Mouse (Mus musculus): ENCODE measurements around the gene Irf6.

The Irf6 gene

DNA sequence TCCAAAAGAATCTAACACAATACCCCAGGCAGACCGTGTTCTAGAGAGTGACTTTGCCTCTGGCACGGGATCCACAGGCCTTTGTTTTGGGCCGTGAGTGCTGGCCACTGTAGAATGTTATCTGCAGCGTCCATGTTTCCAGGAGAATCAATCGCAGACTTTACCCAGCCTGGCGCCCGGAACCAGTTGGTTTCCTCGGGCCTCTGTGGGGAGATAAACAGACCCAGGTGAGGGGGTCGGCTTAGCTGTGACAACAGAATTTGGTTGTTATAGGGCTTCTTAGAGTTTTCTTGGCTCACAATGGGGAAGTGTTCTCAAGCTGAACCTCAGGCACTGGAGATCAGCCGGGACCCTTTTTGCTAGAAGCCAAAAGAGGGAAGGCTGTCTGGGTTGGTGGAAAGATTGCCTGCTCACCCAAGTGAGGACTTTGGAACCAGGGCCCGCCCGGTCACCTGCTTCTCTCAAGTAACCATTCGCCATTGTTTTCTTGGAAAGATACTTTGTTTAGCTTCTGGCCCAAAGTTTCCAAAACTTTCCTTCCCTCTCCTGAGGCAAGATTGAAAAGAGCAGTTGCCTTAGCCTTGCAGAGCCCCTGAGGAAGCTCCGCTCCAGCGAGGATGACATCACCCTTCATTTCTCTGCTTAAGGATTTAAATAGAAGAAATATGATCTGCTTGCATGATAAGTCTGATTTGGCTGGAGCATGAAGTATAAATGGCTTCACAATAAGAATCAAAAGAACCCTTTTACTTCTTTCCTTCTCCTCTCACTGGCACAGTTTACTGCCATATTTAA is 3.6 kb downstream of the Irf6 start:
- no peak for DNase-seq (ENCODE audit: low spot score)

DNA sequence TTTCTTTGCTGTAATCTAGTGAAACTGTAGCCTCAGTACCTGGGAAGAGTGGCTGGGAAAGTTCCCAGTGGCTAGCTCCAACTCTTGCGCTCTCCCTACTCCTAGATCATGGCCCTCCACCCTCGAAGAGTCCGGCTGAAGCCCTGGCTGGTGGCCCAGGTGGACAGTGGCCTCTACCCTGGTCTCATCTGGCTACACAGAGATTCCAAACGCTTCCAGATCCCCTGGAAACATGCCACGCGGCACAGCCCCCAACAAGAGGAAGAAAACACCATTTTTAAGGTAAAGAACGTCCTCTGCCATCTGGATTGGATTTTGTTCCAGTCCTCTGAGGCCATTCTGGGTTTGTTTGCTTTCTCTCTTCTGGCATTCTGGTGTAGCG is 4.2 kb downstream of the Irf6 start:
- DNase-seq (ENCODE audit: low spot score), result no peak

DNA sequence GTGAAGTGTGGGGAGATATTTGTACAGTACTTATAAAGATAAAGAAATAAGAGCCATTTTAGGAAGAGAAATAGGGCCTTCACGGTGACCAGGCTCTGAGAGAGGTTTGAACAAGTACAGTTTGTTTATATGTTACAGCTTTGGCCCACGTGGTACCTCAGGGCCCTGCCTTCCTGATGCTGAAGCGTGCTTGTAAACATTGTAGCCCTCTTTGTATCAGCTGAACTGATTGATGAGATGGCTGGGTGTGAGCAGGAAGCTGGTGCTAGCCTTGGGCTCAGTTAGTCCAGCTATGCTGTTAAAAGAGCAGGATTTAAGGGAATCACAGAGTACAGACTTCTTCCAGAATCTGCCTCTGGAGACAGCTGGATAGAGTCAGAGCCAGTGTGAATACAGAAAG is 6.3 kb downstream of the Irf6 start:
- DNase-seq (ENCODE audit: low spot score), result no peak

DNA sequence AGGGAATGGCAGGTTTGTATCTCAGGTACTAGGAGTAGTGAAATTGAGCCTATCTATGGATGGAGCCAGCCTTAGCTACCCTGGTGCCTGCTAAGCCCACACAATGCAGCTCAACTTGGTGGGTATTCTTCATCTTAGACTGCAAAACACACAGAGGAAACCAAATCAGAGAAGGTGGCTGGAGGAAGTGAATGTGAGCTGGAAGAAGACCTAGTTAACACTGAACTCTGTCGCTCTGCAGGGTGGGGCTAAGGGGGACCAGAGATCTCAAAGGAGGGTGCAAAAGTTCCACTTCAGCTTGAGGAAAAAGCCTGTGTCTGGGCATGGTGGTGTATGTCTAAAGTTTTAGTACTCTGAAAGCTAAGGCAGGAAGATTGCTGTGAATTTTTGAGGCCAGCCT is 6.7 kb downstream of the Irf6 start:
- no peak for DNase-seq (ENCODE audit: low spot score)

DNA sequence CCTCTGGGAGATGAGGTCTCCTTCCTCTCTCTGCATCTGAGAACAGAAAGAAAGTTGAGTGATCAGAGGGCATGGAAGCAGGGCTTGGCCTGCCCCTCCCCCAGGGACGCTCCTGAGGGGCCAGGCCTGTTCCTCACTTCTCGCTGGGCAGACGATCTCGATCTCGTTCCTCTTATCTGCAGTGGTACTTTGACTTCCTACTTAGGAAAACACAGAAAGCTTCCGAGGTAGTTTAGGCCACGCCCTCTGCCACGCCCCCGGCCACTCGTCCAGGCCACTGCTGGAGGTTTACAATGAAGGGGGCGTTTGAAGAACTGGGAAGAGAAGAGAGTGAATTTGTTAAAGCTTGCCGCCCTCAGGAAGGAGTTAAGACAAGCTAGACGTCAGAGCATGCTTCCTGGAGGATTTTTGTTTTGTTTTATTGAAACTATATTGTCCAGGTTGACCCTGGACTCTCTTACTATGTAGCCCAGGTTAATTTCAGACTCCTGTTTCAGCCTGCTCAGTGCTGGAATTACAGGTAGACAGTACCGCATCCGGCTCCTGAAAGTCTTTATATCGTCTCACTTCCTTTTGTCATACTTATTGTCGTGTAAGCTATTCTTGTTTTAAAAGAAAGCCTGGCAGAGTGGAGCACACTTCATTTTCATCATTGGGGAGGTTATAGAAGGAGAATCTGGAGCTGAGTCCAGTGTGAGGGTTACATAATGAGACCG is 7.6 kb downstream of the Irf6 start:
- peak; percentile 49 for DNase-seq (ENCODE audit: low spot score)

DNA sequence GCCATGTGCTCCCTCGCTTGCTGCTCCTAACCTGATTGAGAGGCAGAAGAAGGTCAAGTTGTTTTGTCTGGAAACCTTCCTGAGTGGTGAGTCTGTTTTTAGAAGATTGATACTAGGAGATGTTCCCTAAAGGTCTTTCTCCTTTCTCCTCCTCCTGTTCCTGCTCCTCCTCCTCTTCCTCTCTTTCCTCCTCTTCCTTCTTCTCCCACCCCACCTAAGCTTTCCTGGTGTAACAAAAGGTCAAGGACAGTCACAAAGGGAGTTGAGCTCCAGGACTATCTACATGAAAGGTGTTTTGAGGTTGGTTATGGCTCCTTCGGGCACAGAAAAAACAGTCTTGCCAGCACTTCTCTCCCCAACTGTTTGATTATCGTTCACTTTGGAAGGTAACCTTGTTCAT is 14.8 kb downstream of the Irf6 start, which contains the start of gene A130010J15Rik:
Gene A130010J15Rik, plus strand, starts transcription at position 301 of the 400 bp plus-strand sequence.
- no peak for DNase-seq (ENCODE audit: low spot score)

DNA sequence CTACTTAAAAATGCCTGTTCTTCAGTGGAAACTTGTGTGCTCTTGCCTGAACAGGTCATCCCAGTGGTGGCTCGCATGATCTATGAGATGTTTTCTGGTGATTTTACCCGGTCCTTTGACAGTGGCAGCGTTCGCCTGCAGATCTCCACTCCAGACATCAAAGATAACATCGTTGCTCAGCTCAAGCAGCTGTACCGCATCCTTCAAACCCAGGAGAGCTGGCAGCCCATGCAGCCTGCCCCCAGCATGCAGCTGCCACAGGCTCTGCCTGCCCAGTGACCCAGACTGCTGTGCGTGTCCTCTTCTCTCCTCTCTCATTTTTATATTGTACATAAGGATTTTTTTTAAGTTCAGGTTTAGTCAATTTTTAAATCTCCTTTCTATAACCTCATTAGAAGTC is 16.3 kb downstream of the Irf6 start:
- peak; percentile 65 for DNase-seq (ENCODE audit: low spot score)

DNA sequence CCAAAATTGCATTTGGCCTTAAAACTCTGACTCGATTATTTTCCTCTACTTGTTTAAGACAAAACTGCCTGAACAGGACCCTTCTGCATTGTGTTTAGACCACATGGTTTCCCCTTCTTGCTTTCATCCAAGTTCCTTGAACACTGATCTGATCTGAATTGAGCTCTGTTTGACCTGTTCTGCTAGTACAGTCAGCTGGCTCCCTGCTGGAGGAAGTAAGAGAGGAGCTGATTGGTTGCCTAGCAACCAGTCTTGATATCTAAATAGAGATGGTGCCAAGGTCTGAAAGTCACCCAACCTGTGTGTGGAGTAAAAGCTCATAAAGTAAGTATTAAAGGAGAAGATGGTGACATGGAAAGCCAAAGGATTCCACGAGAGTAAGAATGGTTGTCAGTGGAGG is 16.9 kb downstream of the Irf6 start:
- DNase-seq (ENCODE audit: low spot score), result peak; percentile 82

DNA sequence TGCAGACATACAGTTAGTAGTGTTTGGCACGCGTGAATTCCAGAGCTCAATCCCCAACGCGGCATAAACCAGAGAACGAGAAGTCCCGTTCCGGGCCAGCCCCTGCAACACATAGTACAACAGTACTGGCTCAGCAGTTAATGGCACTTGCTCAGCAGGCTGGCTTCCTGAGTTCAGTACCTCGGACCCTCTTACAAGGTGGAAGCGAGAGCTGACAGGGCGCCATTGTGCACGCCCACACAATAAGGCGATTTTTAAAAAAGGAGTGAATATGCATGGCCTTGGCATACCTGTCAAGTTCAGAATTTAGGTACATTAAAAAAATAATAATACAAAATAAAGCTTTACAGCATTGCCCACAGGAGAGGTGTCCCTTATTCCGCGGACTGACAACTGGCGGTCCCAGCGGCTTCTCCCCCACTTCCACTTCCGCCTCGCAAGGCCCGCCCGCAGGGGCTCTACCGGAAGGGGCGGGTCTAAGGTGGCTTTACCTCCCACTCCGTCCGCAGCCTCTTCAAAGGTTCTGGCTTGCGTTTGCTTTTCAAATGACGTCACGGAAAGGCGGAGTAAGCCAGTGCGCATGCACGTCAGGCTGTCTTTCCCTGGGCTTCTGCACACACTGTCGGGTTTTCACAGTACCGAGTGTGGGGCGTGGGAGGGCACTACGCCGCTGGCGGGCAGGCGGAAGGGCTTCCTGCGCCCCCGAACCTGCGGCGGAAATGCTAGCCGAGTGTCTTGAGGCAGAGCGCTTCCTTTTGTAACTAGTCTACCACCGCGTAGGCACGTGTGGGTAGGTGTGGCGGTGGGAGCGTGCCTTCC is 20.3 kb downstream of the Irf6 start:
- DNase-seq (ENCODE audit: low spot score), result peak; percentile 99

DNA sequence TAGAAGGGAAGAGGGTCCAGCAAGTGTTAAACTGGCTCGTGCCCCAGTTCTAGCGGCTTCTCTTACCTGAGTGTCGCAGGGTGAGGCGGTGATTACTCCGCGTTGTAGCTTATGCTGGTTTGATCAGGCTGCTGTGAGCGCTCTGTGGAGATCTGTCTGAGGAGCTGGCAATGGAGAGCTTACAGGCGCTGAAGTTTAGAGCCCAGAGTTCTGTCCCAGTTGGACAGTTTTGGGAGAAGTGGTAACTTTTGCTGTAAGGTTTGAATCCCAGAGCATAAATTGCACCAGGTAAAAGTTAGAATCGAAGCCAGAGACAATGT is 20.9 kb downstream of the Irf6 start:
- DNase-seq (ENCODE audit: low spot score), result no peak

DNA sequence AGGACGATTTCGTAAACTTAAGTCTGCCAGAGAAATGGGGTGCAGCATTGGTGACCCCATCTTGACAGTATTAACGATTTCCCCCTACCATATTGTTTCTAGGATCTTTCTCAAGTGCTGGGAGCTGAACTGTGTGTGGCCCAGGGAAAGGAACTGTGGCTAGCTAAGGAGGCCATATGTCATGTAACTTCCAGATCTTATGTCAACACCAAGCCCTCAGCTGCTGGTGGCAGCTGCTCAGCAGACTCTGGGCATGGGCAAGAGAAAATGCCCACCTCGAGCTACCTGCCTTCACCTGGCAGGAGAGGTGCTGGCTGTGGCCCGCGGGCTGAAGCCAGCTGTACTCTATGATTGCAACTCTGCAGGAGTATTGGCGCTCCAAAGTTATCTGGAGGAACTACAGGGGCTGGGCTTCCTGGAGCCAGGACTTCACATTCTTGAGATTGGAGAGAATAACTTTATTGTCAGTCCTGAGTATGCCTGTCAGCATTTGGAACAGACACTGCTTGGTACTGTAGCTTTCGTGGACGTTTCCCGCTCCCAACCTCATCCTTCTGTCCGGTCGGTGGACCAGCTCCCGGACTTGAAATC is 21.3 kb downstream of the Irf6 start:
- DNase-seq (ENCODE audit: low spot score), result no peak

DNA sequence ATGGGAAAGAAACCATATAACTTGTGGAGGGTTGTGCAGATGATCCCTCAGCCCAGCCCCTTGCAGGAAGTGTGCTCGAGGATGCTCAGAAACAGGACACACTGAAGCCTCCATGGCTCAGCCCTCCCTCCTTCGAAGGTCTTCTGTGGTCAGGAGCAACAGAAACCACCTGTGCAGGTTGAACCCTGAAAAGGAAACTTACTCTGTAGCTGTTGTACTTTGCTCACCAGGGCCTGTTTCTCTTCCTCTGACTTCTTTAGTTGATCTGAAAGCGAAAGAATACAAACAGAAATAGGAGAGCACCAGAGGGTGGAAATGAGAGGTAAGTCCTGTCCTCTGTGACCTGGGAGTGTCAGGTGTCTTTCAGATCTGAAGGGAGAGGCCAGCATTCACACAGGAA is 28.2 kb downstream of the Irf6 start:
- DNase-seq (ENCODE audit: low spot score), result no peak

DNA sequence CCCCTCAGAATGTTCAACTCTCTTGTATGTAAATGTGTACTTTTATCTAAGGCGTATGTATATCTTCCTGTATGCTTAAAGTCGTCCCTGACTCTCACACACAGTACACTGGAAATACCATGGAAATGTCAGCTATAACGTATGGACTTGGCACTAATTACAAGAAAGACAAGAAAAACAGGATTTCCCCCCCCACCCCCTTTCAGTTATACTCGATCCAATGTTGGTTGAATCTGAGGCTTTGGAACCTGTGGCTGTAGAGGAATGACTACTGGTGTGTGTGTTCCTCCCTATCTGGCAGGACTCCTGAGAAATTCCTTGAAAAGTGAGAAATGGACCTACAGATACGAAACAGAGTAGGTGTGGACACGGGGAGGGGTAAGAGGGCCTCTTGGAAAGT is 35.3 kb downstream of the Irf6 start:
- no peak for DNase-seq (ENCODE audit: low spot score)

DNA sequence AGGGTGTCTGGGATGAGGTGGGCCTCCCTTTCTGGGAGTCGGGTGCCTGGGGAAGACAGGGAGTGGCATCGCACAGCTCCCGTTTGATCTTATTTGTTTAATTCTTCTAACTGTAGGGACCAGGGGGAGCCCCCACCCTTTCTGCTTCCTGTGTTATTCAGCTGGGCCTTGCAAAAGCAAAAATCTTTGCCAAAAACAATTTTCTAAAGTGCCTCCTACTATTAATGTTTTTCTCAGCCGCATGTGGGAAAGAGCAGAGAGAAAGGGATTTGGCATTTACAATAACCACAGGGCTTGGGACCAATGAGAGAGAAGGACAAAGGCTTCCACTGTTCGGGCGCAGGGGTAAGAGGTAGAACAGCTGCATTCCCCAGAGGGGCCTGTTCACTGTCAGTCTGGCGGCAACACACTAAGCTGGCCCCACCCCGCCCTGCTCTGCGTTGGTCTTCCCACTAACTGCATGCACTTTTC is 36.3 kb downstream of the Irf6 start:
- peak; percentile 84 for DNase-seq (ENCODE audit: low spot score)

DNA sequence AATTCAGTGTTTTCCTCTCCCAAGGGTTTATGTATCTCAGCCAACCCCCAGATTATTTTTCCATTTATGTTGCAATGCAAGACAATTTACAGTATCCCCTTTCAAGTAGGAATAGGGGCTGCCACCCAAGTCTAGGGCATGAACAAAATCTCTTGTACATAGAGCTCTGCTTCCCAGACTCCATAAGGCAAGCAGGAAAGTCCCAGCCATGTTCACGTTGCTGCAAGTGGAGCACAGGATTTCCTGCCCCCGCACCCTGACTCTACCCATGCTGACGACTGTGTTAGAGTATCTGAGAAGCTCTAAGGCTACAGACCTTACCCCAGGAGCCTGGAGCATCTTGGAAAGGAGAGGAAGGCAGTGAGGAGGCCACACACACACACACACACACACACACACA is 36.9 kb downstream of the Irf6 start:
- no peak for DNase-seq (ENCODE audit: low spot score)

DNA sequence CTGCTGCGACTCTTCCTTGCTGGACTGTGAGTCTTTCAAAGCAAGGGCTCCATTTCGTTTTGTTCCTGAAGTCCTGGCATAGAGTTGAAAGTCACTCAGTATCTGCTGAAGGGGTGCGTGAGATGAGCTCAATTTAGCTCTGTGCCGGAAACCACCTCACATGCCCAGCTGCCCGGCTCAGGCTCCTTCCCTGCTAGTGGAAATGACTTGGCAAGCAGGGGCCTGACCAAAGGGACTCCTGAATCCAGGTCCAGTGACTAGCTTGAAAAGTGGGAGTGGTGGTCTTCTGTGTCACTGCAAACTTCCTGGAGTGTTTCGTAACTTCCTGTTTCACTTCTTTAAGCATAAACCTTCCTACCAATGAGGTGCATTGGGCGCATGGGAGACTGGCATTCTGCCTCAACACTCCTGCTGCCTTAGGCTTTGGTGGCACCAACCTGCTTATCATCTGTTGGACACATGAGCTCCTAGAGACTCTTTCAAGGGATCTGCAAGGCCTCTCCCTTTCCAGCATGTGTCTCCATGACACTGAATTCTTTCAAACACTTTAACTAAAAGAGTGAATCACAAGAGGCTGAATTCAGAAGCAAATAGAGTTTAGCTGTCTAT is 38.9 kb downstream of the Irf6 start:
- DNase-seq (ENCODE audit: low spot score), result no peak

DNA sequence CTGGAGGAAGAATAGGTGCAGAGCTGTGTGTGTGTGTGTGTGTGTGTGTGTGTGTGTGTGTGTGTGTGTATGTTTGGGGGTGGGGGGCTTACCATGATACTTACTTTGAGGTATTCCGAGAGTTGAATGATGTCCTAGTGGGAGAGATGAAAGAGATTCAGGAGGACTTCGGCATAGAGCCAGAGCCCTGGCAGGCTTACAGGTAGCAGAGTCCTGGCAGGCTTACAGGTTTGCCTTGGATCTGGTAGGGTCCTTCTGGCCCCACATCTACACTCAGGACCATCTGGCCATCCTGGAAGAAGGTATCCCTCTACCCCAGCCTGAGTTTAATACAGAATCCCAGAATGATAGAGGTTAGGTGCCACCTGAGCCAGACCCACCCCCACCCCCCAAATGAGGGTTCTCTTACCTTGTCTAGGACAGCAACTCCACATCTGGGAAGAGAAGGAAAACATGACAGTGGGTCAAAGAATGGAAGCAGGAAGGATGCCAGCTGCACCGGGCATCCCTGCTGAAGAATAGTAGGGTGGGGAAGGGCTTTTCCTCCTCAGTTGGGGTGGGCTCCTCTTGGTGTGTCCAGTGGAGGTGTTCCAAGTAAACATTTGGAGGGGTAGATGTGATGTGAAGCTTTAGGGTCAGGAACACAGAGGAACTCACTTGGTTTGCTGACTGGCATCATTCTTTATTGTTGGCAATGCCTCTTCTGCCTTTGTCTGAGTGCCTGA is 41.7 kb downstream of the Irf6 start:
- DNase-seq (ENCODE audit: low spot score), result no peak

DNA sequence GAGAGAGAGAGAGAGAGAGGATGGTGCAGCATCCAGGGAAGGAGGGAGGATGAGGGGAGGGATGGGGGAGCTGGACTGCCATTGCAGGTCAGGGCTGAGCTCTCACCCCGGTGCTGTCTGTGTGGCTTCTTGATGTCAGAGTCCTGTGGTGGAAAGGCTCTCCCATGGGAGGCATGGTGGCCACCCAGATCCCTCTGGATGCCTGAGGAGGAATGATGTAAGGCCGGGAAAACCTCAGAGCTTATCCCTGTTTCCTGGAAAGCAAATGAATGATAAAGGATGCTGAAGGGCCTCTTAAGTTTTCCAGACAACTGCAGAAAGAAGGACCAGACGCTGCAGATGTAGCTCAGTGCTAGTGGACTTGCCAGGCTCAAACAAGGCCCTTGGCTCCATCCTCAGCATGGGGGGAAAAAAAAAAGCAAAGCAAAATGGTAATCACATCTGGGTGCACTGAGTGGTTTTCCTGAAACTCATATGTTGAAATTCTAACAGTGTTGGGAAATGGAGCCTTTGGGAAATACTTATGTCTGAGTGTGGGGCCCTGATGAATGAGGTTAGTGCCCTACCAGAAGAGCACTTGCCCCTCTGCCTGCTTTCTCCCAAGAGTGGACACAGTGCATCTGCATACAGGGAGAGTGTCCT is 42.4 kb downstream of the Irf6 start:
- peak; percentile 79 for DNase-seq (ENCODE audit: low spot score)

DNA sequence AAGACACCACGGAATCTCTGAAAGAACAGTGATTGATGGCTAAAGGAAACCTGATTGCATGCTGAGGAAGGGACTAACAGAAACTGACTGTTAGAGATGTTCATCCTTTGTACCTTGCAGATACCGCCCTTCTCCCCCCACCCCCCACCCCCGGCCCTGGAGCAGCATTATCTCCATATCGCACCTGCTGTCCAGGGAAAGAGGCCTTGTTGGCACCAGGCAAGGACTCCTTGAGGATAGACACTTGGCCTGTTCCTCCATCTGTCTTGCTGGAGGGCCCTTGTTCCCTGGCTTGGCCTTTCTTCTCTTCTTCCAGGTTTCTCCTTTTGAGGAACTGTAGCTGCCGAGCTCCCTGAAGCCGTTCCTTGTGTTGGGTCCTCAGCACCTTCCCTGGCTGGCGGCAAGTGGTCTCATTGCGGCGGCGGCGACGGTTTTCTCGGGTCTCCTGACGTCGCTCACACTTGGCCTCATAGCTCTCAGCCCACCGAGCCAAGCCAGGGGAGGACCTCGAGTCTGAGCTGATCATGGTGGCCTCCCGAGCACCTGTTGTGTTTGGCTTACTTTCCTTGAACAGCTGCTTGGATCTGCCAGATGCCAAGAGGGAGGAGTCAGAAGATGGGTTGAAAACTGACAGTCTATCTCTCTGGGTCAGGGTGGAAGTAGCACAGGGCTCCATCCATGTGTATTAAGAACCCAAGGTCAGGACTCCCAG is 44.7 kb downstream of the Irf6 start:
- DNase-seq (ENCODE audit: low spot score), result no peak

DNA sequence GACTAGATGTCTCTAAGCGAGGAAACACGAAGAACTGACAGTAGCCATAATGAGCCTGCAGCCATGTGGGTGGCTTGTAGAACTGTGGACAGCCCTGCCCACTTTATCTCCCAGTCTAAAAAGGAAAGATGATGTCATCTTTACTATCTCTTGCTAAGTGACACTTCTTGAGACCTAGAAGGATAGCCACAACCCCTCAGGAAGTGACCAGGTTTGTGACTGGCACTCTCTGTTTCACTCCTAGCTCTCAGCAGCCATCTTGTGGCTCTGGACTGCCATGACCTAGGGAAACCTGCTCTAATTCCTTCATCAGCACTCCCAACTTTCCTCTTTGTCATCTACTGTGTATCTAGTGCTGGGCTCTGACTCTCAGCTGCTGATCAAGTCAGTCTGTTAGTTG is 45.4 kb downstream of the Irf6 start:
- peak; percentile 51 for DNase-seq (ENCODE audit: low spot score)
